Mouse (Mus musculus) kidney, adult 18-20 months (tissue): ENCODE measurements at regions not wholly inside any gene's neighbourhood (a gene's known extent, or its start where the extent isn't known, plus 50 kb on each side); places are given as distances from the start of the nearest gene placed in this dataset.
A peak's percentile ranks its signal among the peaks of the same experiment; 100 is the strongest.

Experiments used
- DNase-seq: peaks from one replicate; pipeline ENCODE4 v3.0.0; 2021

DNA sequence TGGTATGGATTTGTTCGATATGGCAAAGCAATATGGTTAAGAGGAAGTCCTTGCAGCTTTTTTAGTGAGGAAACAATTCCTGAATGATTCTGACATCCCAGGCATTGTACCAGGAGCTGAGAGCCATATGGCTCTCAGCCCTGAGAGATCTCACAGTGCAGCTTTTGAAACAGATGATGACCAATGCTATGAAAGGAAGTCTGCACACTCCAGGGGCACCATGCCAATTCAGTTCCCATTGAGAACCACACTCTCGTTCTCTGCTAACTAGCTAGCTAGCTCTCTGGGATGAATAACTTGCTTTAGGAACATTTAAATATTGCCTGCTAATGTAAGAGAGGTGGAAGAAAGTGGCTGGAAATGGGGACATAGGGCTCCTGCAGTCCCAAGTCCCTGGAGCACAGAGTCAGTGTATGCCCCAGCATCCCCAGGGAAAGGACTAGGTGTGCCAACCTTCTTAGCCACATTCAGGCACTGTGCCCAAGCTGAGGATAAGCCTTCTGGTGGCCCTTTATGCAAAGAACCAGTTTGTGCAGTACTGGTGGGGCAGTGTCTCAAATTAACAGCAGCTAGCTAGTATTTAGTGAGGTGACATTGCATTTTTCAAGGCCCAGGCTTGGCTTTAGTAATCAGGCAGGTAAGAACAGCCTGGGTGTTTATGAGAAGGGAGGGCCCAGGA is 61.8 kb upstream of the Nampt start:
- peak; percentile 29 for DNase-seq

DNA sequence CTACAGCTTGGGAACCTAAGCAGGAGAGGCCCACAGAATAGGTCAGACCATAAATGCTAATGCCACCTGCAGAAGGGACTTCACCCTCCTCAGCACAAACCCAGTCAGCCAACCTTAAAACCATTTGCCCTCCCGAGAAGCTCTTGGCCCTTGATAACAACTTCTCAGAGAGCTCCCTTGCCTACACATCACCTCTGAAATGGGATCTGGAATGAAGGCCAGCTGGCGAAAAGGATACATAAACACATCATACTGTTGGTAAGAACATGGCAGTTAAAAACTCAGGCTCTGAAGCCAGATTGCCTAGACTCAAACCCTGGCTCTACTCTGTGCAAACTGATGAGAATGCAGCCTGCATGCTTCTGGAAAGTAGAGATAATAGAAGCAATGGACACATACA is 61.2 kb upstream of the Nampt start:
- DNase-seq: no peak

GRCm38 (mm10) chr12:32760627-32761026 is 58.7 kb upstream of the Nampt start:
- no peak for DNase-seq

DNA sequence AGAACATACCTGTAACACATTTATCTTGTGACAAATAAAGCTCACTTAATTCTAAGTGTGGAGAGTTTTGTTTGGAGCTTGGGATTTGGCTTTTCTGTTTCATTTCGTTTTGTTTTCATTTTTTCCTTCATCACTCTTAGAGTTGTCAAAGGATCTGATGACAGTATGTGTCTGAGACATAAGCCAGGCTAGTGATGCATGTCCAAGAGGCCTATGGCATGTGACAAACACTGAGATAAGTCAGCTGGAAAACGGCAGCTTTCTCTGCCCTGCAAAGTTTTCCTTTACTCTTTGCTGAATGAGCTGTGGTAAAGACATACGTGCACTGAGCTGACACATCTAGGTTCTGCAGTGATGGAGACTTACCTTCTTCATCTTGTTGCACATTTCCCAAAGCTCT is 58.3 kb upstream of the Nampt start:
- no peak for DNase-seq

DNA sequence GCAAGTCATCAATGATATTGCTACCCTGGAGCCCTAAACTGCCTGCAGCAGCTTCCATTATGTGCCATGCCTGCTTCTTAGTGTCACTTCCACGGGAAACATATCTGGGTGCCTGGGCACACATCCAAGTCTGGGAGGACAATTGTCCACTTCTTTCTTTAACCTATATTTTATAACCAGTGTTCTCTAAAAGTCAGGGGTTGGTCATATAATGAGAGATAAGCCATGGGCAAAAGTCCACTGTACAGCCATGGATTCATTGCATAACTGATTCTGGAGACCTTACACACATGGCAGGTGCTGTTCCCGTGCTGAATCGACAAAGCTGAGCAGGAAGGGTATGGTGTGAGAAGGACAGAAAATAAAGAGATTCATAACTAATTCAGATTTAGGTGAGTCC is 55.1 kb upstream of the Nampt start:
- DNase-seq: no peak

- DNase-seq: no peak
These were observed 54.6 kb upstream of the Nampt start for GRCm38 (mm10) chr12:32764747-32765146.

DNA sequence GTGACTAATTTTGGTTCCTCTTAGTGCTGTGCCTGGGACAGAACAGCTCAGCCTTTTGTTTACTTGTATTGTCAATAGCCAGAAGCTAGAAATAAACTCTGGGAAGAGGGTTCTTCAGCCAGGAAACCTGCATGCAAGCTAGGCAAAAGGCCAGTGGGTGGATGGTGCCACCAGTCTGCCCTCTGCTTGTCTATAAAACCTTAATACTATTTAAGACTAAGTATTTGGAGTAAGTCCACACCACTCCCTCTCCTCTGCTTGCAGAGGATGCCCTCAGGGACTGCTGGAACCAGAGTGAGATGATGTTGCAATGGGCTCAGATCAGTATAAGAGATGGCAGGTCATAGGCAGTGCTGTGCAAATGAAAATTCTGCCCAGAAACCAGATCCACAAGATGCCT is 53.5 kb upstream of the Nampt start:
- DNase-seq: peak; percentile 33

DNA sequence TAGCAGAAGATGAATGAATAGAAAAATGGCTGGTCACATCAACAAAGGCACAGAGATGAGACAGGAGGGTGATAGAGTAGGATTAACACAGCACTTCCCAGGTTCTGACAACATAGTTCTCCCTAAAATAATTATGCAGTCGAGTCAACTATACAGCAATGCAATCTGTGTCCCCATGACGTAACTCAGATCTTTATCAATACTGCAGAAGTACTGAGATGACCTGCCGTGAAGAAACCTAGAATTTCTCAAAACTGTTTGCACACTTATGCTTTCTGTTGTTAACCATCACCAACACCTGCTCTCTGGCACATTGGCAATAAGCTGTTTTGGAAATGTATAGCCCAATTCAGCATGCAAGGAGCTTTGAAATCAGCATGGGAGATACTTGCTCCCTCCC is 52.8 kb upstream of the Nampt start:
- DNase-seq: no peak

GRCm38 (mm10) chr12:32767206-32768081 is 51.9 kb upstream of the Nampt start:
- no peak for DNase-seq

DNA sequence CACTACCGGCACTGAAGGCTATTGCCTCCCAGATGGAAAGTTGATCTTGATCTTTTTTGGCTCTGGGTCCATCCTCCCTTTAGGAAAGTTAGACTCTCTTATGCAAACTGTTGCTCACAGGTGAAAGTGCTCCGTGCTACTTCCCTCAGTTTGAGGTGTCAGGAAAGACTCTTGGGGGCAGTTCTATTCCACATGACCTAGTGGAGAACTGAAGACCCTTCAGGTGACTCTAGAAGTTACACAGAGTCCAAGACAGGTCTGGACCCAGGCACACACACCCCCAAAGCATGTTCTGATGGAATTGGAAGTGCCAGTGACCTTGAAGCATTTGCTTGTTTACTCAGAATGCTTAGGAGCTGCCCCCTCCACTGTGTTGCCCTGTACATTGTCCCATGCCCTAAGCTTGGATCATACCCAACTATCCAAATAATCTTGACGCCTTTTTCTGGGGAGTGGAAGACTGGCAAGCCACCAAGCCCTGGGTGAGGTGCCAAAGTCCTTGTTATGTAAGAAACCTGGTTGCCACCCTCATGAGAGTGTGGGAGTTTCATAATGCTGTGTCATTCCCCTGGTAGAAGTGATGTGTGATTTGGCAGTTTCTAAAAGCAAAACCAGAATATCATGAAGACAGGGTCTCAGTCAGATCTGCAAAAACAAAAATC is 51.1 kb upstream of the Nampt start:
- peak; percentile 90 for DNase-seq

DNA sequence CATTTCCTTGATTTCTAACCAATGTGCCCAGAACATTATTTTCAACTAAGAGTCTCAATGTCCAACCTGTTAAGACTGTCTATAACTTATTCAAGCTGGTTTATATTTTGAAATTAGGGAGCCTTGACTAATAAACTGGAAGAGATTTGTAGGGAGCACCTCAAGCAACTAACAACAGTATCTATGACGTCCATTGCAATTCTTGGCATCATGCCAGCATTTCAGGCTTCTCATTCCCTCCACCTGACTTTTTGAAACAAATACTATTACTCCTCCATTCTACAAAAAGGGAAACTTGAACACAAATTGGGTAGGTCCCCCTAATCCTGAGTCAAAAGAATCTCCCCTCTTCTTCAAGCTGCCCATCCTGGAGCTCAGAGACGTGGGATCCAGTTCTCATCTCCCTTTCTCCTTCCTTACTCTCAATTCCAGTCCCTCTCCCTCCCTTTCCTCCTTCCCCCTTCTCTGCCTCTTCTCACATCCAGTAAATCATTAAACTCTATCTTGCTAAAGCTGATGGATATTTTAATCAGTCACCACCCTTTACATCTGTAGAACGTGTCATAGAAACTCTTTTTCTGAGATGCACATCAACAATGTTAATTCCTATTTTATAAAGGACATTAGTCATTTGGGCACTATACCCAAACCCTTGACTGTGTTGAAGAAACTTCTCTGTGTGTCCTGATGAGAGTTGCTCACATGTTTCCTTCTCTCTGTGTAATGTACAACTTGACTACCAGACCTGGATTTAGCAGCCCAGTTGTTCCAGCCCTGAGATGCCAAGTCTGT is 50.4 kb upstream of the Nampt start:
- DNase-seq: peak; percentile 21
